Mouse (Mus musculus) embryonic fibroblast, embryonic 13.5 days (primary cell): Measurements from ENCODE around the gene Nob1.

Experiments used
- CTCF ChIP-seq: IDR thresholded peaks from 2 replicates; pipeline ENCODE4 v1.5.1; 2011; ENCODE audit warnings: mild to moderate bottlenecking, control low read depth, low read length, moderate library complexity, borderline replicate concordance; ENCODE audit not compliant: insufficient read depth
- POLR2A ChIP-seq: IDR thresholded peaks from 2 replicates; pipeline ENCODE4 v1.6.1; 2011; ENCODE audit warnings: low read depth, mild to moderate bottlenecking, control low read depth, low read length, moderate library complexity

GRCm38 (mm10) chr8:107377346-107377745, 47.5 kb downstream of the Nob1 start:
- TF ChIP-seq POLR2A (no peak), CTCF (no peak)
